Mouse (Mus musculus) forebrain, embryonic 14.5 days (tissue): Measurements from ENCODE around the gene Hoxa2. TPM values are rescaled to one million over a fixed set of nuclear protein-coding genes. Genes with fewer than 3 reads are reported as not detected.

Experiments
- ATAC-seq: fragments of 200-750 bp; cut with Nextera tagmentation; 2 replicates; pipeline ENCODE4 v1.8.0; 2017; ENCODE audit warnings: mild to moderate bottlenecking, moderate library complexity
- DNase-seq: peaks from one replicate; pipeline ENCODE4 v3.0.0-alpha.2; 2015; ENCODE audit warnings: low spot score
- H3K27ac ChIP-seq: fragments of 300-500 bp; sonication (generic); 2 replicates; pipeline ENCODE4 v1.5.1; 2014; ENCODE audit warnings: low read depth, mild to moderate bottlenecking, control low read depth, low read length, moderate library complexity
- H3K27me3 ChIP-seq: fragments of 300-500 bp; sonication (generic); replicated peaks from 2 replicates; pipeline ENCODE4 v1.6.1; 2014; ENCODE audit warnings: low read length, control low read depth, mixed read lengths; ENCODE audit not compliant: control insufficient read depth, insufficient read depth
- H3K36me3 ChIP-seq: fragments of 300-500 bp; sonication (generic); 2 replicates; pipeline ENCODE4 v1.6.1; 2014; ENCODE audit warnings: low read length, control low read depth; ENCODE audit not compliant: control insufficient read depth, insufficient read depth
- H3K4me1 ChIP-seq: fragments of 300-500 bp; sonication (generic); 2 replicates; pipeline ENCODE4 v1.6.1; 2014; ENCODE audit warnings: antibody characterized with exemption, low read length, control low read depth; ENCODE audit not compliant: control insufficient read depth, insufficient read depth
- H3K4me2 ChIP-seq: fragments of 300-500 bp; sonication (generic); 2 replicates; pipeline ENCODE4 v1.6.1; 2014; ENCODE audit warnings: mild to moderate bottlenecking, control low read depth, low read length
- H3K4me3 ChIP-seq: fragments of 300-500 bp; sonication (generic); 2 replicates; pipeline ENCODE4 v1.5.1; 2014; ENCODE audit warnings: low read depth, low read length, control low read depth
- H3K9ac ChIP-seq: fragments of 300-500 bp; sonication (generic); 2 replicates; pipeline ENCODE4 v1.6.1; 2014; ENCODE audit warnings: mild to moderate bottlenecking, low read length, control low read depth, moderate library complexity
- H3K9me3 ChIP-seq: fragments of 300-500 bp; sonication (generic); replicated peaks from 2 replicates; pipeline ENCODE4 v1.6.1; 2016; ENCODE audit warnings: low read length, control low read depth, mixed read lengths; ENCODE audit not compliant: control insufficient read depth
- WGBS: fragments of 180-500 bp; shearing (Covaris S2); extraction: QIAGEN DNeasy Blood & Tissue Kit; methylation state at CpG from one replicate; pipeline ENCODE4 v1.1.7; 2014; 5-methylcytosine and 5-hydroxymethylcytosine counted together
- polyA plus RNA-seq: library from polyadenylated mRNA; unstranded; fragments of >200 nt; fragmentation: Nextera tagmentation; extraction: Ambion mirVana; gene quantifications from 2 replicates; pipeline ENCODE4 v1.2.1, GENCODE M21; 2014

The Hoxa2 gene
- polyA plus RNA-seq, 1 experiment from 2014 or later: not detected

GRCm38 (mm10) chr6:52177061-52177735, 12.6 kb upstream of the Hoxa2 start, which contains the start of gene 5730596B20Rik:
Gene 5730596B20Rik, plus strand, starts transcription at chr6:52177498.
- Histone ChIP-seq H3K27ac (no peak within 1 kb of the TSS), H3K4me2 (no peak within 1 kb of the TSS), H3K4me1 (no peaks in the 10 kb centered on the region), H3K27me3 (peaks cover 98% of the 10 kb centered on the region), H3K36me3 (no peaks in the 10 kb centered on the region), H3K9me3 (no peaks in the 10 kb centered on the region), H3K9ac (no peak within 1 kb of the TSS), H3K4me3 (no peak within 1 kb of the TSS)
- ATAC-seq (no peak), DNase-seq (no peak)
- under 1% methylated on average over 36 of the region's 36 CpGs for WGBS

GRCm38 (mm10) chr6:52176391-52176790, 11.8 kb upstream of the Hoxa2 start:
- Histone ChIP-seq H3K36me3 (no peaks in the 10 kb centered on the region), H3K4me2 (no peak overlapping the region), H3K9me3 (no peaks in the 10 kb centered on the region), H3K27ac (no peak overlapping the region), H3K9ac (no peak overlapping the region), H3K4me3 (no peak overlapping the region), H3K4me1 (no peaks in the 10 kb centered on the region), H3K27me3 (peaks cover 98% of the 10 kb centered on the region)
- ATAC-seq (no peak), DNase-seq (no peak)
- under 1% methylated on average over 6 of the region's 6 CpGs for WGBS

- peaks cover 98% of the 10 kb centered on the region for H3K27me3 ChIP-seq
- no peak overlapping the region for H3K4me3 ChIP-seq
- DNase-seq (no peak), ATAC-seq (no peak)
- H3K36me3 ChIP-seq: no peaks in the 10 kb centered on the region
- WGBS: 0% methylated on average over 13 of the region's 35 CpGs
- no peak overlapping the region for H3K4me2 ChIP-seq
- no peaks in the 10 kb centered on the region for H3K4me1 ChIP-seq
- no peaks in the 10 kb centered on the region for H3K9me3 ChIP-seq
- no peak overlapping the region for H3K9ac ChIP-seq
- H3K27ac ChIP-seq: no peak overlapping the region
Measured at GRCm38 (mm10) chr6:52175864-52176263, 11.2 kb upstream of the Hoxa2 start.

GRCm38 (mm10) chr6:52174968-52175751, 10.5 kb upstream of the Hoxa2 start:
- Histone ChIP-seq H3K27ac (no peak overlapping the region), H3K4me3 (no peak overlapping the region), H3K4me1 (no peaks in the 10 kb centered on the region), H3K36me3 (no peaks in the 10 kb centered on the region), H3K9ac (no peak overlapping the region), H3K27me3 (peaks cover 98% of the 10 kb centered on the region), H3K9me3 (no peaks in the 10 kb centered on the region), H3K4me2 (no peak overlapping the region)
- no peak for ATAC-seq
- WGBS: under 1% methylated on average over 28 of the region's 41 CpGs
- DNase-seq: no peak

- H3K27me3 ChIP-seq: peaks cover 96% of the 10 kb centered on the region
- WGBS: 3% methylated on average over 4 of the region's 4 CpGs
- no peak overlapping the region for H3K4me2 ChIP-seq
Measured at GRCm38 (mm10) chr6:52173648-52174047, 9.0 kb upstream of the Hoxa2 start.

GRCm38 (mm10) chr6:52172501-52172900, 7.9 kb upstream of the Hoxa2 start:
- peak overlapping the region; percentile 31 for H3K4me2 ChIP-seq
- no peaks in the 10 kb centered on the region for H3K4me1 ChIP-seq
- H3K4me3 ChIP-seq: no peak overlapping the region
- ATAC-seq: peak; percentile 42; the same call in 1 of the 2 replicates
- no peak overlapping the region for H3K9ac ChIP-seq
- no peaks in the 10 kb centered on the region for H3K9me3 ChIP-seq
- peaks cover 96% of the 10 kb centered on the region for H3K27me3 ChIP-seq
- no peaks in the 10 kb centered on the region for H3K36me3 ChIP-seq
- WGBS: under 1% methylated on average over 35 of the region's 35 CpGs
- DNase-seq: peak; percentile 46
- H3K27ac ChIP-seq: no peak overlapping the region

More at GRCm38 (mm10) chr6:52173648-52174047, 9.0 kb upstream of the Hoxa2 start:
- Histone ChIP-seq H3K36me3 (no peaks in the 10 kb centered on the region), H3K4me1 (no peaks in the 10 kb centered on the region), H3K9me3 (no peaks in the 10 kb centered on the region), H3K27ac (no peak overlapping the region), H3K9ac (no peak overlapping the region), H3K4me3 (no peak overlapping the region)
- DNase-seq: no peak
- no peak for ATAC-seq

- H3K4me2 ChIP-seq: no peak overlapping the region
- DNase-seq (no peak), ATAC-seq (no peak)
- H3K4me3 ChIP-seq: no peak overlapping the region
- H3K27me3 ChIP-seq: peaks cover 96% of the 10 kb centered on the region
- no peak overlapping the region for H3K27ac ChIP-seq
- no peaks in the 10 kb centered on the region for H3K4me1 ChIP-seq
- no peaks in the 10 kb centered on the region for H3K9me3 ChIP-seq
- H3K9ac ChIP-seq: no peak overlapping the region
- no peaks in the 10 kb centered on the region for H3K36me3 ChIP-seq
- WGBS: 1% methylated on average over 7 of the region's 7 CpGs
Measured at GRCm38 (mm10) chr6:52171938-52172337, 7.3 kb upstream of the Hoxa2 start.

GRCm38 (mm10) chr6:52171331-52171730, 6.7 kb upstream of the Hoxa2 start:
- Histone ChIP-seq H3K9me3 (no peaks in the 10 kb centered on the region), H3K4me2 (no peak overlapping the region), H3K4me1 (no peaks in the 10 kb centered on the region), H3K27ac (no peak overlapping the region), H3K4me3 (no peak overlapping the region), H3K27me3 (peaks cover 96% of the 10 kb centered on the region), H3K9ac (no peak overlapping the region), H3K36me3 (no peaks in the 10 kb centered on the region)
- DNase-seq (no peak), ATAC-seq (no peak)
- 0% methylated on average over 4 of the region's 4 CpGs for WGBS

GRCm38 (mm10) chr6:52170898-52171223, 6.2 kb upstream of the Hoxa2 start:
- H3K4me3 ChIP-seq: no peak overlapping the region
- H3K27ac ChIP-seq: no peak overlapping the region
- no peak overlapping the region for H3K9ac ChIP-seq
- DNase-seq (no peak), ATAC-seq (no peak)
- H3K4me2 ChIP-seq: no peak overlapping the region
- H3K9me3 ChIP-seq: no peaks in the 10 kb centered on the region
- H3K4me1 ChIP-seq: no peaks in the 10 kb centered on the region
- peaks cover 96% of the 10 kb centered on the region for H3K27me3 ChIP-seq
- 2% methylated on average over 5 of the region's 5 CpGs for WGBS
- no peaks in the 10 kb centered on the region for H3K36me3 ChIP-seq
